Mouse (Mus musculus) C3H10T1/2 (cell line): Measurements from ENCODE around the gene Hccs. TPM values are rescaled to one million over a fixed set of nuclear protein-coding genes. Genes with fewer than 3 reads are reported as not detected.

Source experiments
- polyA plus RNA-seq, 2 experiments: library from polyadenylated mRNA; unstranded; fragments of >200 nt; fragmentation: generic; extraction: Trizol; gene quantifications; one replicate each; pipeline ENCODE4 v1.2.1; 2012; ENCODE audit warnings: missing spikeins in 2 of 2

The Hccs gene
- 10 to 100 TPM in 1 of 2 experiments, under 1 TPM in 1; 0.60 to 11.6 TPM for polyA plus RNA-seq

DNA sequence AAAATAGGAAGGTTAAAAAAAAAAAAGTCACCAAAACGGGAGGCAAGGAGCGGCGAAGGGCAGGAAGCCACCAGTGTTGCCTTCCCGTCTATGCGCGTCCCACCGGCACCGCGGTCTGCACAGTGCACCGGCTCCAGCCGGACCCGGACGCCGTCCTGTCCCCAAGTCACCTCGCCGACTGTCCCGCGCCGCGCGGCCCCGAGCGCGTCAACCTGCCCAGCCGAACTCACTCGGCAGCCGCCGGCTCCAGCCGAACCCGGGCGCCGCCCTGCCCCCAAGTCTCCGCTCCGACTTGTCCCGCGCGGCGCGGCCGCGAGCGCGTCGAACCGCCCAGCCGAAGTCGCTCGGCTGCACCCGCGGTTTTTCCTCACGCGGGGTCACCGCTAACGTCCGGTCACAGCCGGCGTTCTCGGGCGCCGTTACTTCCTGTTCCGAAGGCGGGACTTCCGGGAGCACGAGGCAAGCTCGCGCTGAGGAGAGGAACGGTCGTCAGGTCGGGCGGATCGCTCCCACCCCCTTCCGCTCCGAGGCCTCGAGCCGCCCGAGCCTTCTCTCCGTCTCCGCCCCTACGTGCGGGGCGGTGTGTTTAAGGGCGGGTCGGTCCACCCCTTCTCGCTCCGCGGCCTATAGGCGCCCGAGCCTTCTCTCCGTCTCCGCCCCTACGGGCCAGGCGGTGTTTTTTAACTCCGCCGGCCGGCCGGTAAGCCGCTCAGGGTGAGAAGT is at the start of gene Hccs:
Hccs (minus strand) TSS at position 428 of the 723 bp plus-strand sequence.

Other genes starting within 250 kb of the Hccs start
- under 1 TPM in 1 of 2 experiments, not detected in 1; 0.68 TPM for gene Amelx, start 133.2 kb downstream of the Hccs start, polyA plus RNA-seq